Mouse (Mus musculus) liver, postnatal 0 days (tissue): ENCODE data around the gene Mut.

Experiments
- CTCF ChIP-seq: sonication (generic); IDR thresholded peaks from 2 replicates; pipeline ENCODE4 v1.5.1; 2016; ENCODE audit warnings: antibody characterized with exemption, low read depth
- EP300 ChIP-seq: IDR thresholded peaks from 2 replicates; pipeline ENCODE4 v1.6.1; 2016; ENCODE audit warnings: antibody characterized with exemption, low read depth, mild to moderate bottlenecking

GRCm38 (mm10) chr17:40904721-40905154 is 29.7 kb upstream of the Mut start:
- TF ChIP-seq CTCF (no peak), EP300 (no peak)
